Mouse (Mus musculus) heart, postnatal 0 days (tissue): ENCODE data around the gene Bmpr1a.

Source experiments
- CTCF ChIP-seq: IDR thresholded peaks from 2 replicates; pipeline ENCODE4 v1.5.1; 2016; ENCODE audit warnings: antibody characterized with exemption, control low read depth, low read depth
- EP300 ChIP-seq: IDR thresholded peaks from 2 replicates; pipeline ENCODE4 v1.6.1; 2016; ENCODE audit warnings: antibody characterized with exemption, low read depth

DNA sequence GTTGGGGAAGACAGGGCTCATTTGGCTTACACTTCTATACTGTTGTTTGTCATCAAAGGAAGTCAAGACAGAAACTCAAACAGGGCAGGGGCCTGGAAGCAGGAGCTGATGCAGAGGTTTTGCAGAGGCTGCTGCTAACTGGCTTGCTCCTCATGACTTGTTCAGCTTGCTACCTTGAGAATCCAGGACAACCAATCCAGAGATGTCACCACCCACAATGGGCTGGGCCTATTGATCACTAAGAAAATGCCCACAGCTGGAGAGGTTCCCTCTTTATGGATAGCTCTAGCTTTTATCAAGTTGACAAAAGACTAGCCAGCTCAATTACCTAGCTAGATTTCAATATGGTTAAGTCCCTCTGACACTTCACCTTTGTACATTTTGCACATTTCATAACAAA is 31.6 kb downstream of the Bmpr1a start:
- no peak for TF ChIP-seq CTCF
- no peak for TF ChIP-seq EP300
